18 mouse cellular contexts compared by ENCODE assay signal in the genomic region with DNA sequence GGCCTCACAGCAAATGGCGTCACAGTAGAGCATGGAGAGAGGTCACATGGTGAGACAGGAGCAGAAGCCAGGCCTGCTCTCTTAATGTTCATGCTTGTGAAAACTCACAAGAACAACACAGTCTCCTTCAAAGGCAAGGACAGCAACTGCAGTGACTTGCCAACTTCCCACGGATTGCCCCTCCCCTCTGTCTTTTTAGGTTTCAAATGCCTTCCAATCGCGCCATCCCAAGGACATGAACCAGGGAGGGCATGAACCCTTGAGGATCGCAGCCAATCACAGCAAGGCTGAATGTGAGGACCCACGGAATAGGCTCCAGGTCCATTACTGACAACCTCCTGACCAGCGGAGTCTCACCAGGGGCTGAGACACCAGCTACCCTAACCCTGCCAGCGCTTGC. TPM values are rescaled to one million over a fixed set of nuclear protein-coding genes. Genes with fewer than 3 reads are reported as not detected.
A peak's percentile ranks its signal among the peaks of the same experiment; 100 is the strongest.
DNase-seq lines count a peak whose midpoint lies in the region; ATAC-seq lines count a peak whose summit lies in the region.
"Had no signal": no experiment of that assay in that cellular context is flagged by ENCODE, and none has a peak within 500 bp of the region (broad histone marks: within the 10 kb centered on the region; RNA-seq: fewer than 3 reads in every experiment).

No protein-coding gene starts in this region.

- no peaks in the 10 kb centered on the region for H3K9me3 ChIP-seq in heart, embryonic 16.5 days (replicated peaks; ENCODE audit: control insufficient read depth, low read length)
- no peaks in the 10 kb centered on the region for H3K9me3 ChIP-seq in heart, embryonic 11.5 days (replicated peaks; ENCODE audit: control insufficient read depth, low read length)
- H3K9me3 ChIP-seq in lung, embryonic 16.5 days (ENCODE audit: control insufficient read depth, low read length), result no peaks in the 10 kb centered on the region
- H3K9me3 ChIP-seq in intestine, embryonic 16.5 days (ENCODE audit: control insufficient read depth, low read length), result no peaks in the 10 kb centered on the region
- H3K9me3 ChIP-seq: forebrain, embryonic 10.5 days; G1E; liver, embryonic 12.5 days; midbrain, embryonic 12.5 days; neural tube, embryonic 15.5 days had no signal

- no peak overlapping the region for H3K4me2 ChIP-seq in heart, embryonic 16.5 days (ENCODE audit: low read depth, low read length)
- H3K4me2 ChIP-seq in heart, embryonic 11.5 days, result no peak overlapping the region
- H3K4me2 ChIP-seq in lung, embryonic 16.5 days (ENCODE audit: low read depth, low read length), result 0 out of 2 replicates have a peak overlapping the region, but pooled peaks have one; percentile 14
- no peak overlapping the region for H3K4me2 ChIP-seq in intestine, embryonic 16.5 days (ENCODE audit: low read depth, low read length)
- H3K4me2 ChIP-seq: liver, embryonic 12.5 days; midbrain, embryonic 12.5 days; neural tube, embryonic 15.5 days had no signal

- no peak overlapping the region for H3K4me3 ChIP-seq in heart, embryonic 16.5 days (ENCODE audit: low read length)
- no peak overlapping the region for H3K4me3 ChIP-seq in heart, embryonic 11.5 days (ENCODE audit: low read depth, low read length)
- H3K4me3 ChIP-seq in lung, embryonic 16.5 days (ENCODE audit: low read length), result no peak overlapping the region
- no peak overlapping the region for H3K4me3 ChIP-seq in intestine, embryonic 16.5 days (ENCODE audit: low read length)
- H3K4me3 ChIP-seq: forebrain, embryonic 10.5 days; hindbrain, embryonic 10.5 days; liver, embryonic 12.5 days; midbrain, embryonic 12.5 days; neural tube, embryonic 15.5 days had no signal

- H3K27ac ChIP-seq in heart, embryonic 16.5 days (ENCODE audit: low read length), result peak overlapping the region; percentile 66; the same call in 1 of the 2 replicates
- H3K27ac ChIP-seq in heart, embryonic 11.5 days (ENCODE audit: low read depth, low read length), result no peak overlapping the region
- peak overlapping the region; percentile 94 for H3K27ac ChIP-seq in lung, embryonic 16.5 days (ENCODE audit: low read length)
- H3K27ac ChIP-seq in intestine, embryonic 16.5 days (ENCODE audit: low read length), result no peak overlapping the region
- H3K27ac ChIP-seq: forebrain, embryonic 10.5 days; hindbrain, embryonic 10.5 days; liver, embryonic 12.5 days; macrophage; midbrain, embryonic 12.5 days; neural tube, embryonic 15.5 days had no signal

- peaks cover 12% of the 10 kb centered on the region for H3K4me1 ChIP-seq in heart, embryonic 16.5 days (ENCODE audit: control insufficient read depth, insufficient read depth, low read length)
- peaks cover 14% of the 10 kb centered on the region for H3K4me1 ChIP-seq in heart, embryonic 11.5 days (ENCODE audit: control insufficient read depth, insufficient read depth, low read length)
- peaks cover 17% of the 10 kb centered on the region for H3K4me1 ChIP-seq in lung, embryonic 16.5 days (replicated peaks; ENCODE audit: control insufficient read depth, insufficient read depth, low read length)
- 0 out of 2 replicates have a peak, but pooled peaks cover under 1% of the 10 kb centered on the region for H3K4me1 ChIP-seq in intestine, embryonic 16.5 days (ENCODE audit: control insufficient read depth, insufficient read depth, low read length)
- H3K4me1 ChIP-seq: forebrain, embryonic 10.5 days; liver, embryonic 12.5 days had no signal

- WGBS in heart, embryonic 16.5 days, result 63% methylated on average over 8 of the region's 8 CpGs
- 58% methylated on average over 8 of the region's 8 CpGs for WGBS in heart, embryonic 11.5 days (ENCODE audit: insufficient replicate concordance)
- WGBS in lung, embryonic 16.5 days, result 37% methylated on average over 8 of the region's 8 CpGs
- WGBS in intestine, embryonic 16.5 days, result 66% methylated on average over 8 of the region's 8 CpGs

- DNase-seq in lung, postnatal 36 days, result no peak
- DNase-seq in adrenal gland, postnatal 10 days, result peak; percentile 53
- no peak for DNase-seq in cerebellum, adult 9-11 months
- DNase-seq: kidney, postnatal 10 days; right cerebral cortex, adult 18-20 months; thymus, adult 18-20 months had no signal

- H3K9ac ChIP-seq in heart, embryonic 16.5 days (ENCODE audit: low read length), result no peak overlapping the region
- no peak overlapping the region for H3K9ac ChIP-seq in heart, embryonic 11.5 days (ENCODE audit: low read depth, low read length)
- H3K9ac ChIP-seq in lung, embryonic 16.5 days (ENCODE audit: low read length), result peak overlapping the region; percentile 10; the same call in 1 of the 2 replicates
- no peak overlapping the region for H3K9ac ChIP-seq in intestine, embryonic 16.5 days (ENCODE audit: low read depth, low read length)
- H3K9ac ChIP-seq: liver, embryonic 12.5 days; midbrain, embryonic 12.5 days; neural tube, embryonic 15.5 days had no signal

- ATAC-seq in heart, embryonic 16.5 days (replicated peaks; ENCODE audit: extremely low read depth, insufficient read depth, low FRiP score), result 0 out of 2 replicates have a peak, but pooled peaks have one; percentile 20
- ATAC-seq in heart, embryonic 11.5 days (replicated peaks; ENCODE audit: insufficient number of reproducible peaks, low FRiP score, low TSS enrichment), result no peak
- no peak; the same call in 1 of the 2 replicates for ATAC-seq in lung, embryonic 16.5 days (ENCODE audit: low read depth)
- peak; percentile 47; the same call in 1 of the 2 replicates for ATAC-seq in intestine, embryonic 16.5 days
- ATAC-seq: liver, embryonic 12.5 days had no signal

- H3K36me3 ChIP-seq in heart, embryonic 16.5 days (ENCODE audit: control insufficient read depth, insufficient read depth), result no peaks in the 10 kb centered on the region
- H3K36me3 ChIP-seq in heart, embryonic 11.5 days (ENCODE audit: control insufficient read depth, insufficient read depth, low read length), result no peaks in the 10 kb centered on the region
- no peaks in the 10 kb centered on the region for H3K36me3 ChIP-seq in lung, embryonic 16.5 days (ENCODE audit: control insufficient read depth, insufficient read depth, low read length)
- no peaks in the 10 kb centered on the region for H3K36me3 ChIP-seq in intestine, embryonic 16.5 days (ENCODE audit: control insufficient read depth, insufficient read depth, low read length)
- H3K36me3 ChIP-seq: forebrain, embryonic 10.5 days; G1E; hindbrain, embryonic 10.5 days; liver, embryonic 12.5 days; midbrain, embryonic 12.5 days; neural tube, embryonic 15.5 days had no signal

- H3K27me3 ChIP-seq in heart, embryonic 16.5 days (ENCODE audit: control insufficient read depth, insufficient read depth, low read length), result no peaks in the 10 kb centered on the region
- no peaks in the 10 kb centered on the region for H3K27me3 ChIP-seq in heart, embryonic 11.5 days (ENCODE audit: control insufficient read depth, insufficient read depth, low read length)
- H3K27me3 ChIP-seq in lung, embryonic 16.5 days (ENCODE audit: control insufficient read depth, insufficient read depth, low read depth, low read length), result no peaks in the 10 kb centered on the region
- H3K27me3 ChIP-seq in intestine, embryonic 16.5 days (replicated peaks; ENCODE audit: control insufficient read depth, insufficient read depth, low read length), result no peaks in the 10 kb centered on the region
- H3K27me3 ChIP-seq: midbrain, embryonic 12.5 days; neural tube, embryonic 15.5 days had no signal

RNA-seq across cellular contexts. Expression of a gene that starts 31.5 kb away (rescaled TPM):
- polyA plus RNA-seq in heart, embryonic 16.5 days (2015; fragmentation: Nextera tagmentation; extraction: Ambion mirVana), result 4.5 and 5.2 TPM in 2 replicates
- polyA plus RNA-seq in heart, embryonic 11.5 days (2014; fragmentation: Nextera tagmentation; extraction: Ambion mirVana), result 2.8 and 3.7 TPM in 2 replicates
- 12.7 and 13.0 TPM in 2 replicates for polyA plus RNA-seq in lung, embryonic 16.5 days (2015; fragmentation: Nextera tagmentation; extraction: Ambion mirVana)
- total RNA-seq in adrenal gland, postnatal 10 days (2021), result 1 to 10 TPM; 2.9 TPM
- polyA plus RNA-seq in intestine, embryonic 16.5 days (2015; fragmentation: Nextera tagmentation; extraction: Ambion mirVana), result 11.1 and 12.6 TPM in 2 replicates
- total RNA-seq: common myeloid progenitor, adult 5-6 weeks had no signal
- polyA plus RNA-seq: G1E, macrophage had no signal

Comparison
In these comparisons a context has a peak if more than half of its experiments do, and no peak if none do; other contexts are left out.
1. ATAC-seq: peak in heart, embryonic 16.5 days (single experiment) and intestine, embryonic 16.5 days (single experiment); none in heart, embryonic 11.5 days (single experiment) and lung, embryonic 16.5 days (single experiment).
2. H3K27ac ChIP-seq: peak in heart, embryonic 16.5 days (single experiment) and lung, embryonic 16.5 days (single experiment); none in heart, embryonic 11.5 days (single experiment) and intestine, embryonic 16.5 days (single experiment).